ENCODE assay signal across 7 mouse cellular contexts in genomic region chr19:43752489-43753225, GRCm38 (mm10). TPM values are rescaled to one million over a fixed set of nuclear protein-coding genes. Genes with fewer than 3 reads are reported as not detected.
DNase-seq lines count a peak whose midpoint lies in the region; ATAC-seq lines count a peak whose summit lies in the region.

Gene Cutc, plus strand, starts transcription at chr19:43752996.
Gene Cox15, minus strand, starts transcription at chr19:43753000.

- H3K9me3 ChIP-seq in intestine, embryonic 15.5 days, result no peaks in the 10 kb centered on the region
- H3K9me3 ChIP-seq in midbrain, embryonic 10.5 days (replicated peaks), result no peaks in the 10 kb centered on the region

- H3K36me3 ChIP-seq in intestine, embryonic 15.5 days, result peaks cover 6% of the 10 kb centered on the region
- peaks cover 34% of the 10 kb centered on the region for H3K36me3 ChIP-seq in midbrain, embryonic 10.5 days

- no peaks in the 10 kb centered on the region for H3K27me3 ChIP-seq in intestine, embryonic 15.5 days (replicated peaks)
- no peaks in the 10 kb centered on the region for H3K27me3 ChIP-seq in midbrain, embryonic 10.5 days (ENCODE audit: low read depth, poor library complexity, severe bottlenecking)

- no peaks in the 10 kb centered on the region; the same call in 1 of the 2 replicates for H3K4me1 ChIP-seq in intestine, embryonic 15.5 days (replicated peaks)
- peaks cover 17% of the 10 kb centered on the region for H3K4me1 ChIP-seq in midbrain, embryonic 10.5 days

- H3K9ac ChIP-seq in intestine, embryonic 15.5 days, result peak within 1 kb of the TSS; percentile 92

- H3K27ac ChIP-seq in intestine, embryonic 15.5 days, result peak within 1 kb of the TSS; percentile 99
- peak within 1 kb of the TSS; percentile 97 for H3K27ac ChIP-seq in midbrain, embryonic 10.5 days (replicated peaks)

- H3K4me3 ChIP-seq in intestine, embryonic 15.5 days (replicated peaks), result peak within 1 kb of the TSS; percentile 75
- peak within 1 kb of the TSS; percentile 66 for H3K4me3 ChIP-seq in midbrain, embryonic 10.5 days

- peak; percentile 95 for ATAC-seq in intestine, embryonic 15.5 days

- peak; percentile 99 for DNase-seq in adrenal gland, adult 2 months
- DNase-seq in embryo, embryonic 11.5 days (ENCODE audit: low read depth, low spot score), result peak; percentile 96
- DNase-seq in gastrocnemius, postnatal 36 days, result peak; percentile 96 to 98
- peak; percentile 97 to 98 for DNase-seq in left cerebral cortex, postnatal 25 days (ENCODE audit: low spot score in 2 of 2)
- DNase-seq in midbrain, embryonic 10.5 days (ENCODE audit: low spot score), result peak; percentile 95
- peak; percentile 98 for DNase-seq in right cerebral cortex, postnatal 4 days

- WGBS in intestine, embryonic 15.5 days, result under 1% methylated on average over 62 of the region's 62 CpGs
- 1% methylated on average over 62 of the region's 62 CpGs for WGBS in midbrain, embryonic 10.5 days

- H3K4me2 ChIP-seq in intestine, embryonic 15.5 days (replicated peaks), result peak within 1 kb of the TSS; percentile 66

- intact Hi-C loops in gastrocnemius, postnatal 36 days (cut with DNase I), result loop anchor here (5.0 to 10.0 kb wide), 2 partner anchors 65 to 218 kb away; partner anchors contain the start of gene Entpd7
- intact Hi-C loops in left cerebral cortex, postnatal 25 days (cut with DNase I), result loop anchor here (2.0 to 5.0 kb wide), 2 partner anchors 225 to 354 kb away; partner anchors contain the start of gene Chuk

RNA-seq across cellular contexts. Expression of gene Cutc, which starts in this region (rescaled TPM):
- total RNA-seq in adrenal gland, adult 2 months (2021), result 10 to 100 TPM in 1 of 2 experiments, 1 to 10 TPM in 1; 8.3 to 12.3 TPM
- 1.6 and 2.6 TPM in 2 replicates for polyA plus RNA-seq in adrenal gland, adult 2 months (2012; rRNA removed)
- 10 to 100 TPM; 13.7 to 18.2 TPM for total RNA-seq in gastrocnemius, postnatal 36 days (2021)
- polyA plus RNA-seq in intestine, embryonic 15.5 days (2015; fragmentation: Nextera tagmentation; extraction: Ambion mirVana), result 24.8 and 25.9 TPM in 2 replicates
- total RNA-seq in left cerebral cortex, postnatal 25 days (2021), result 1 to 10 TPM; 5.7 to 6.1 TPM
- 14.0 and 14.7 TPM in 2 replicates for polyA plus RNA-seq in midbrain, embryonic 10.5 days (2016; fragmentation: Nextera tagmentation; extraction: Ambion mirVana)

RNA-seq across cellular contexts. Expression of gene Cox15, which starts in this region (rescaled TPM):
- total RNA-seq in adrenal gland, adult 2 months (2021), result 10 to 100 TPM; 36.4 to 59.4 TPM
- polyA plus RNA-seq in adrenal gland, adult 2 months (2012; rRNA removed), result 21.3 and 25.3 TPM in 2 replicates
- total RNA-seq in gastrocnemius, postnatal 36 days (2021), result 10 to 100 TPM; 17.2 to 20.7 TPM
- 12.2 and 14.2 TPM in 2 replicates for polyA plus RNA-seq in intestine, embryonic 15.5 days (2015; fragmentation: Nextera tagmentation; extraction: Ambion mirVana)
- total RNA-seq in left cerebral cortex, postnatal 25 days (2021), result 10 to 100 TPM; 14.1 to 22.3 TPM
- 13.7 and 16.5 TPM in 2 replicates for polyA plus RNA-seq in midbrain, embryonic 10.5 days (2016; fragmentation: Nextera tagmentation; extraction: Ambion mirVana)

Comparison
In these comparisons a context has a peak if more than half of its experiments do, and no peak if none do; other contexts are left out.
1. Peak in every context shown above with its lines: DNase-seq, ATAC-seq, H3K4me3 ChIP-seq and H3K27ac ChIP-seq.